Mouse (Mus musculus): Measurements from ENCODE around the gene Smr3a.

The Smr3a gene

DNA sequence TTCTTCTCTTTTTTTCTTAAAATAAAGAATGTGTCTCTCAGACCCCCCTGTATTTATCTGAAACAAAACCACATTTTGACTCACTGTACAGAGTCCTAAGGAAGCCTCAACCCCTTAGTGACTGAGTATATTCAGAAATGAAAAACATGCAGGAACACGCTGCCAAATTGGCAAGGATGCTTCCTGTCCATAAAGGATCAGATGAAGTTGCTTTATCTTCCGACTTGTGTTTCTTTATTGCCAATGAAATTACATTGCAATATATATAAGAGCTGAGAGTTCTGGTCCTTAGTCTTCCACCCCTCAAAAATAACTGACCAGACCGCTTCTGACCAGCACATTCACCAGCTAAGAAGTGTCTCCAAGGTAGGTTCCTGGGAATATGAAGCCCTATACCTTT, at the start of gene Smr3a:
Smr3a (plus strand) TSS at position 301 of the 400 bp plus-strand sequence.
- no peak for DNase-seq (ENCODE audit: low spot score)

DNA sequence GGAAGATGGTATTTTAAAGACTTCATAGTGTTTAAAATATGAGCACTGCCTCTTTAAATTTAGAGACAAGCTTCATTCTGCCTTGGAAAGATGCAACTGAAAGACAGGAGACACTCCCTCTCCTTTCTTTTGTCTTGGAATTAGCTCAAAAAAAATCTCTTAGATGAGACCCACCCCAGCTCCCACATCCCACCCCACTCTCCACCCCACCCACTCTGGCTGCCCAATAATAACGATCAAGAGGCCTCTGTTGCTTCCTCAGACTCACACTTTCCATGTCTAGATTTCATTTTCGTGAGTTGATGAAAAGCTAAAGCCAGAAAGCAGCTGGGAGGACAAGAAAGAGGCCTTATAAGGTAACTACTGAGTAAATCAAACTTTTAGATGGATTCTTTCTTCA, 33.1 kb upstream of the Smr3a start, which contains the start of the genes 2310003L06Rik and Gm28434:
2310003L06Rik (plus strand) TSS at position 259 of the 400 bp plus-strand sequence.
Gm28434 (plus strand) TSS at position 317 of the 400 bp plus-strand sequence.
- DNase-seq (ENCODE audit: low spot score), result no peak

DNA sequence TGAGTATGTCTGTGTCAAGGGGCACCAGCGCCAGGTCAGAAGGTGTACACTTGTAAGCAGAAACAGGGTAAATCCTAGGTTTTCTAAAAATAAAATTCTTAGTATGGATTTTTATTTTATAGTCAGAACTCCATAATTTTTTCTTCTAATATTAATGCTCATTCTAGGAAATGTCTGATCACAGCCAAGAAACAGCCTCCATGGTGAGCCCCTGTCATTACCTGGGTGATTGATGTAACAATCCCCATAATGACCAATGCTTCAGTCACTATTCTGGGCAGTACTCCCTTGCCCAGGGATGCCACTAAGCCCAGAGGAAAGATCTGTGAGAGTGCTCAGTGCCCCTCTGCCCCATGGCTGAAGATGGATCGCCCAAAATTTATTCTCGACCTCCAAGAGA, 23.2 kb upstream of the Smr3a start, which contains the start of gene Cabs1:
Cabs1 (plus strand) TSS at position 301 of the 400 bp plus-strand sequence.
- no peak for DNase-seq (ENCODE audit: low spot score)

DNA sequence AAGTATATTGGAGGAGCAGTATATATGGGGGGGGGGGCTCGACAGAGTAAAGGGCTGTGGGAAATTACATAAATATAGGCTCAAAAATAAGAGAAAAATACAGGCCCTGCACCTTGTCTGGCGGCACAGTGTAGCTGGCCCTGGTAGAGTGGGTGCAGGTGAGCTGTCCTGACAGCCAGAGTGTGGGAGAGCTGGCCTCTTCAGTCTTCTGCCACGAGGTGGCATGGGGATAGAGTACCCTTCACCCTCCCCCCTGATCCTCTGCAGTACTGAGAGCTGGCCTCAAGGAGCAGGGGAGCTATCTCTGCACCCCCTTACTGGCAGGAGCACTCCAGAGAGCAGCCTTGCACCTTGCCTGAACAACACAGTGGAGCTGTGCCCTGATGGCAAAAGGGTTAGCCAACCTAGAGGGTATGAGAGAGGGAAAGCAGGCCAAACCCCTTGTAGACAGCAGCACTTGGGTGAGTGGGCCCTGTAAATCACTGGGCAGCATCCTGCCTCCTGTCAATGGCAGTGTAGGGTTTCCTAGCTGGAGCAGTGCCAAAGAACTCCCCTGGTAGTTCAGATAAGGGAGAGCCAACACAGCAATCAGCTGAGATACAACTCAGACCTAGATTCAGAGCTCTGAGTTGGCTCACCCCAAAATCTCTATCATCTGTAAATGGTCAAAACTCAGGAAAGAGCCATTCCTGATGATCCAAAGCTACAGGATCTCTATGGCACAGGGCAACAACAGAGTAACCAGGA, 19.7 kb upstream of the Smr3a start:
- no peak for DNase-seq (ENCODE audit: low spot score)

DNA sequence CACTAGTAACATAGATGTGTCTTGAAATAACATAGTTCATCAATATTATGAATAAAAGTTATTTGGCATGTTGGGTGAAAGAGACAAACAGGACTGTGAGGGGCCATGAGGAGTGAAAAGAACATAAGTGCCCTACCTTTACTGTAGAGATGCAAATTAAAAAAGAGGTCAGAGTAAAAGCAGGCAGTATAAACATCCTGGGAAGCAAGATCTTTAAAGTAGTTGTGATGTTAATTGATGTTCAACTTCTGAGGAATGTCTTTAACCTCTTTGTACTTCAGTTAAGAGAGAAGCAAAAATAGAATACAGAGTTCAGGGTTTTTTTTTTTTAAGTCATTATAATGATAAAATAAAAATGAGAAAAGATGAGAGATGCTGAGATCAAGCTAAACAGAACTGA, 2.9 kb downstream of the Smr3a start:
- DNase-seq (ENCODE audit: low spot score), result no peak

All from ovary, postnatal 10 days (tissue).